Mouse (Mus musculus) heart, postnatal 4 days (tissue): ENCODE measurements at regions not wholly inside any gene's neighbourhood (a gene's known extent, or its start where the extent isn't known, plus 50 kb on each side); places are given as distances from the start of the nearest gene placed in this dataset.
"Not testable (repeated sequence)": the region's sequence is repeated elsewhere in the genome, so short reads cannot be mapped to it uniquely, and the experiment has no call there.

Experiments
- DNase-seq: peaks from one replicate; pipeline ENCODE4 v3.0.0; 2021

- DNase-seq, result no peak
Observed at GRCm38 (mm10) chr6:25101761-25102160, 145.7 kb upstream of the Tmem229a start.

GRCm38 (mm10) chr6:25087167-25087566 is 131.1 kb upstream of the Tmem229a start:
- no peak for DNase-seq

- no peak for DNase-seq
Observed at GRCm38 (mm10) chr6:25085871-25086270, 129.8 kb upstream of the Tmem229a start.

GRCm38 (mm10) chr6:25085296-25085695 is 129.2 kb upstream of the Tmem229a start:
- not testable (repeated sequence) for DNase-seq

- DNase-seq, result no peak
Observed at GRCm38 (mm10) chr6:25065913-25066312, 109.8 kb upstream of the Tmem229a start.

- no peak for DNase-seq
Observed at GRCm38 (mm10) chr6:25032878-25033509, 76.9 kb upstream of the Tmem229a start.

- DNase-seq, result no peak
Observed at GRCm38 (mm10) chr6:25026953-25027352, 70.9 kb upstream of the Tmem229a start.

- peak; percentile 18 for DNase-seq
Observed at GRCm38 (mm10) chr6:25020005-25020772, 64.1 kb upstream of the Tmem229a start.

- no peak for DNase-seq
Observed at GRCm38 (mm10) chr6:25013288-25013606, 57.1 kb upstream of the Tmem229a start.

- DNase-seq, result no peak
Observed at GRCm38 (mm10) chr6:25012376-25013287, 56.5 kb upstream of the Tmem229a start.

- DNase-seq, result not testable (repeated sequence)
Observed at GRCm38 (mm10) chr6:25008856-25009255, 52.8 kb upstream of the Tmem229a start.
